Mouse (Mus musculus) forebrain, embryonic 15.5 days (tissue): ENCODE measurements around the gene Actc1. TPM values are rescaled to one million over a fixed set of nuclear protein-coding genes. Genes with fewer than 3 reads are reported as not detected.

Experiments used
- ATAC-seq: fragments of 200-750 bp; cut with Nextera tagmentation; replicated peaks from 2 replicates; pipeline ENCODE4 v1.8.0; 2017; ENCODE audit warnings: mild to moderate bottlenecking, moderate TSS enrichment, moderate library complexity
- H3K27ac ChIP-seq: fragments of 300-500 bp; sonication (generic); replicated peaks from 2 replicates; pipeline ENCODE4 v1.5.1; 2015; ENCODE audit warnings: mild to moderate bottlenecking, inconsistent platforms
- H3K27me3 ChIP-seq: fragments of 300-500 bp; sonication (generic); 2 replicates; pipeline ENCODE4 v1.6.1; 2015; ENCODE audit warnings: inconsistent platforms
- H3K36me3 ChIP-seq: fragments of 300-500 bp; sonication (generic); 2 replicates; pipeline ENCODE4 v1.6.1; 2015; ENCODE audit warnings: mild to moderate bottlenecking, inconsistent platforms
- H3K4me1 ChIP-seq: fragments of 300-500 bp; sonication (generic); 2 replicates; pipeline ENCODE4 v1.6.1; 2015; ENCODE audit warnings: inconsistent platforms
- H3K4me2 ChIP-seq: fragments of 300-500 bp; sonication (generic); replicated peaks from 2 replicates; pipeline ENCODE4 v1.6.1; 2015; ENCODE audit warnings: mild to moderate bottlenecking, inconsistent platforms
- H3K4me3 ChIP-seq: fragments of 300-500 bp; sonication (generic); 2 replicates; pipeline ENCODE4 v1.5.1; 2015; ENCODE audit warnings: mild to moderate bottlenecking, inconsistent platforms
- H3K9ac ChIP-seq: fragments of 300-500 bp; sonication (generic); replicated peaks from 2 replicates; pipeline ENCODE4 v1.6.1; 2015; ENCODE audit warnings: mild to moderate bottlenecking, inconsistent platforms
- H3K9me3 ChIP-seq: fragments of 300-500 bp; sonication (generic); 2 replicates; pipeline ENCODE4 v1.6.1; 2016; ENCODE audit warnings: inconsistent platforms
- WGBS: fragments of 180-500 bp; shearing (Covaris S2); methylation state at CpG from one replicate; pipeline ENCODE4 v1.1.7; 2015; ENCODE audit warnings: mixed read lengths; 5-methylcytosine and 5-hydroxymethylcytosine counted together
- polyA plus RNA-seq: library from polyadenylated mRNA; unstranded; fragments of >200 nt; fragmentation: Nextera tagmentation; extraction: Ambion mirVana; gene quantifications from 2 replicates; pipeline ENCODE4 v1.2.1, GENCODE M21; 2015

The Actc1 gene
- polyA plus RNA-seq, 1 experiment from 2014 or later = 2.4 TPM

DNA sequence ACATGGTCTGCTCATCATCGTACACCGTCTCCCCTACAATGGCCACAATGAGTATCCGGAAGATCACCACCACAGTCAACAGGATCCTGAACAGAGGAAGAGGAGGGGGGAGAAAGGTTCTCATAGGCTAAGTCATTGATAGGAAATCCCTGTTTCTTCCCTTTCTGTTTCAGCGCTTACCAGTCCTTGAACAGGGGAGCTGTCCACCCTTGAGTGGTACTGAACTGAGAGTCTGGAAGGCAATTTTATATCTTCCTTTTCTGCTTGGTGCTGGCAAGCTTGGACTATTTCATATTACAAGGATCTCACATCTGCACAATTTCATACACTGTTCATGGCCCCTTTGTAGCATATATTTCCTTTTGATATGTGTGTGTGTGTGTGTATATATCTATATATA, 41.5 kb downstream of the Actc1 start:
- ATAC-seq = no peak
- 46% methylated on average over 4 of the region's 4 CpGs for WGBS
- H3K27ac ChIP-seq = no peak overlapping the region
- no peaks in the 10 kb centered on the region for H3K9me3 ChIP-seq
- peaks cover 15% of the 10 kb centered on the region; the same call in 1 of the 2 replicates for H3K27me3 ChIP-seq
- no peak overlapping the region; the same call in 1 of the 2 replicates for H3K4me2 ChIP-seq
- peaks cover 7% of the 10 kb centered on the region for H3K4me1 ChIP-seq
- H3K4me3 ChIP-seq = peak overlapping the region; percentile 74; the same call in 1 of the 2 replicates
- no peak overlapping the region for H3K9ac ChIP-seq
- no peaks in the 10 kb centered on the region for H3K36me3 ChIP-seq

DNA sequence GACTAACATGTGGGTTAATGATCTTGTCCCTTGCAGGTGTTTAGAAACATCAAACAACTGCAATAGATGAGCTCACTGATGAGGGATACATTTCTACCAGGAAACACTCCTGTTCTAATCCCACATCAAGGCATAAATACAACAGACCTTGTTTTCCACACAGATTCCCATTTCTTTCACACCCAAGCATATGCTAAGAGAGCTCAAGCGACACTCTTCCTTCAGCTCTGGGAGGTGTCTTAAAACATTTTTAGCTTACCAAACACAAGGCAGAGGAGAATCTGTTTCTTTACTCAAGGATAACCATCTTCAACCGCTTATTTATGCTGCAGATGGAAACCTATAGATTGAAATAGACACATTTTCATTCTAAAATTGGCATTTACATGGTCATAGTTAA, 45.0 kb downstream of the Actc1 start:
- H3K9ac ChIP-seq = no peak overlapping the region
- no peaks in the 10 kb centered on the region for H3K9me3 ChIP-seq
- no peak overlapping the region for H3K27ac ChIP-seq
- H3K27me3 ChIP-seq = no peaks in the 10 kb centered on the region
- H3K4me3 ChIP-seq = no peak overlapping the region
- no peak for ATAC-seq
- 74% methylated on average over 2 of the region's 2 CpGs for WGBS
- H3K4me2 ChIP-seq = no peak overlapping the region
- no peaks in the 10 kb centered on the region for H3K36me3 ChIP-seq
- H3K4me1 ChIP-seq = no peaks in the 10 kb centered on the region; the same call in 1 of the 2 replicates

- Histone ChIP-seq H3K9me3 (no peaks in the 10 kb centered on the region), H3K4me3 (no peak overlapping the region), H3K9ac (no peak overlapping the region), H3K36me3 (no peaks in the 10 kb centered on the region), H3K27me3 (no peaks in the 10 kb centered on the region), H3K4me1 (peaks cover 6% of the 10 kb centered on the region), H3K4me2 (peak overlapping the region; percentile 15), H3K27ac (no peak overlapping the region)
- ATAC-seq = peak; percentile 43; the same call in 1 of the 2 replicates
- WGBS = 53% methylated on average over 8 of the region's 8 CpGs
Observed at GRCm38 (mm10) chr2:113997484-113997883, 55.9 kb downstream of the Actc1 start.

Other genes starting within 250 kb of the Actc1 start
- 193 and 207 TPM in 2 replicates for gene Scg5, start 224.4 kb downstream of the Actc1 start, polyA plus RNA-seq
- 31.3 and 34.2 TPM in 2 replicates for gene Arhgap11a, start 204.9 kb downstream of the Actc1 start, polyA plus RNA-seq
- 3.4 and 3.6 TPM in 2 replicates for gene Gjd2, start 39.9 kb downstream of the Actc1 start, polyA plus RNA-seq
- 49.9 and 52.1 TPM in 2 replicates for gene Aqr, start 133.5 kb upstream of the Actc1 start, polyA plus RNA-seq
- gene Zfp770, start 147.9 kb upstream of the Actc1 start, polyA plus RNA-seq = 5.5 and 5.9 TPM in 2 replicates